Mouse (Mus musculus) intestine, postnatal 0 days (tissue): ENCODE results near the gene Lpin2. TPM values are rescaled to one million over a fixed set of nuclear protein-coding genes. Genes with fewer than 3 reads are reported as not detected.

Source experiments
- ATAC-seq: fragments of 200-750 bp; cut with Nextera tagmentation; 2 replicates; pipeline ENCODE4 v1.8.0; 2017; ENCODE audit warnings: mild to moderate bottlenecking, moderate TSS enrichment, moderate library complexity
- H3K27ac ChIP-seq: fragments of 300-500 bp; sonication (generic); 2 replicates; pipeline ENCODE4 v1.5.1; 2014; ENCODE audit warnings: mild to moderate bottlenecking, low read depth, low read length, moderate library complexity
- H3K27me3 ChIP-seq: fragments of 300-500 bp; sonication (generic); replicated peaks from 2 replicates; pipeline ENCODE4 v1.6.1; 2014; ENCODE audit warnings: low read length, mixed read lengths; ENCODE audit not compliant: control insufficient read depth, insufficient read depth
- H3K36me3 ChIP-seq: fragments of 300-500 bp; sonication (generic); 2 replicates; pipeline ENCODE4 v1.6.1; 2014; ENCODE audit warnings: mild to moderate bottlenecking, moderate library complexity; ENCODE audit not compliant: control insufficient read depth, insufficient read depth
- H3K4me1 ChIP-seq: fragments of 300-500 bp; sonication (generic); replicated peaks from 2 replicates; pipeline ENCODE4 v1.6.1; 2014; ENCODE audit warnings: antibody characterized with exemption, low read length, mixed read lengths; ENCODE audit not compliant: control insufficient read depth, insufficient read depth
- H3K4me2 ChIP-seq: fragments of 300-500 bp; sonication (generic); replicated peaks from 2 replicates; pipeline ENCODE4 v1.6.1; 2014; ENCODE audit warnings: low read depth, mild to moderate bottlenecking, moderate library complexity
- H3K4me3 ChIP-seq: fragments of 300-500 bp; sonication (generic); 2 replicates; pipeline ENCODE4 v1.5.1; 2014; ENCODE audit warnings: low read depth, low read length
- H3K9ac ChIP-seq: fragments of 300-500 bp; sonication (generic); 2 replicates; pipeline ENCODE4 v1.6.1; 2014; ENCODE audit warnings: mild to moderate bottlenecking, low read depth, low read length
- H3K9me3 ChIP-seq: fragments of 300-500 bp; sonication (generic); 2 replicates; pipeline ENCODE4 v1.6.1; 2016; ENCODE audit warnings: mixed run types; ENCODE audit not compliant: control insufficient read depth
- CTCF ChIP-seq: sonication (generic); IDR thresholded peaks from 2 replicates; pipeline ENCODE4 v1.5.1; 2016; ENCODE audit warnings: low read depth, mild to moderate bottlenecking, control low read depth, antibody characterized with exemption, moderate library complexity
- WGBS: fragments of 180-500 bp; shearing (Covaris S2); extraction: QIAGEN DNeasy Blood & Tissue Kit; methylation state at CpG from one replicate; pipeline ENCODE4 v1.1.7; 2014; 5-methylcytosine and 5-hydroxymethylcytosine counted together
- polyA plus RNA-seq: library from polyadenylated mRNA; unstranded; fragments of >200 nt; fragmentation: Nextera tagmentation; extraction: Ambion mirVana; gene quantifications from 2 replicates; pipeline ENCODE4 v1.2.1, GENCODE M21; 2015

Lpin2 gene
- polyA plus RNA-seq, result 22.2 and 24.8 TPM in 2 replicates

DNA sequence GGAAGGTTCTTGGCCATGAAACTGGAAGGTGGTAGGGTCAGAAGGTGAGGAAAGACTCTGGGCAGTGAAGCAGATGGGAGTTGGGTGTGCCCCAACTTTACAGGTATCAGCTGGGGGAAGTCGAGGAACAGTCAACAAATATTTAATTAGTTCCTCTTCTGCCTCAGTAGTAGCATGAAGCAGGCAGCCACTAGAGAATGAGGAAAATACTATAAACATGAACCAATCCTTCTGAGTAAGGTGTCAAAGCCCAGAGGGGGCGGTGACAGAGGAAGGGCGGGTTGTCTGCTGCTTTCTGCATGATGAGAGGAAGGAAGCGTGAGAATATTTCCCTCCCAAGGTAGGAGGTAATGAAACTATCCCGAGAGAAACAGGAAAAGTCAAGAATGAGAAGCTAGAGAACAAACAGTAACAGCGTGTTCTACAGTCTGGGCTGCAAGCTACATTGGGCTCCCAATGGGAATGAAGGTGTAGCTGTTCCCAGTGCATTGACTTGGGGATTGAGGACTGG lies at the start of gene Lpin2:
Lpin2 (plus strand) TSS at position 350 of the 511 bp plus-strand sequence.
- peak within 1 kb of the TSS; percentile 88 for H3K27ac ChIP-seq
- peak within 1 kb of the TSS; percentile 84 for H3K4me2 ChIP-seq
- 19% methylated on average over 6 of the region's 6 CpGs for WGBS
- H3K36me3 ChIP-seq, result no peaks in the 10 kb centered on the region
- peaks cover 5% of the 10 kb centered on the region; the same call in 1 of the 2 replicates for H3K4me1 ChIP-seq
- no peaks in the 10 kb centered on the region for H3K9me3 ChIP-seq
- no peaks in the 10 kb centered on the region for H3K27me3 ChIP-seq
- ATAC-seq, result no peak
- H3K9ac ChIP-seq, result peak within 1 kb of the TSS; percentile 97
- peak within 1 kb of the TSS; percentile 97 for H3K4me3 ChIP-seq
- TF ChIP-seq CTCF, result no peak

DNA sequence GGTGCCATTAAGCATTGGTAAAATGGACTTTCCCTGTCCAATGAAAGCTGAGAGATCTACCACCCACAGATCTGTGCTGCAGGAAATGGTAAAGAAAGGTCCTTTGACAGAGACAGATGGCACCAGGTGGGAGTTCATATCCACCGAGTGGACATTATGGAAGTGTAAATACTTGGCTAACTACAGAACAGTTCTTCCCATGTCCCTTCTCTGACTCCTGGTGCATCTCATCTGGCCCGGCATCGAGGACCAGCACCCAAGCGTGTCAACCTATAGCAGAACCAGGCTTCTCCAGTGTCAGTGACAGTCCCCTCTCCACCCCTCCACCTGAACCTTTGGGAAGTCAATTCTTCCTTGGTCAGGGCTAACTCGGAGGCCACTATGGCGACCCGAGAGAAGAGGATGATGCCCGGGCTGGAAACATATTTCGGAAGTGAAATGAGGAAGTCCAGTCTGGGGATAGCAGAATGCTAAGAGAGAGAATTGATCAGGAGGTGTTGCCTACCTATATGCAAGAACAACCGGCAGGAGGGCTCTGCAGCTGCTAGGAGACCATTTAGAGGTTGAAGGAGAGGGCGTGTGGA lies 49.4 kb upstream of the Lpin2 start:
- 84% methylated on average over 11 of the region's 11 CpGs for WGBS
- no peak overlapping the region for H3K4me3 ChIP-seq
- H3K9ac ChIP-seq, result no peak overlapping the region
- ATAC-seq, result no peak
- no peak for TF ChIP-seq CTCF
- H3K27me3 ChIP-seq, result no peaks in the 10 kb centered on the region
- no peaks in the 10 kb centered on the region for H3K36me3 ChIP-seq
- no peak overlapping the region for H3K27ac ChIP-seq
- no peak overlapping the region for H3K4me2 ChIP-seq
- no peaks in the 10 kb centered on the region for H3K4me1 ChIP-seq
- no peaks in the 10 kb centered on the region for H3K9me3 ChIP-seq

DNA sequence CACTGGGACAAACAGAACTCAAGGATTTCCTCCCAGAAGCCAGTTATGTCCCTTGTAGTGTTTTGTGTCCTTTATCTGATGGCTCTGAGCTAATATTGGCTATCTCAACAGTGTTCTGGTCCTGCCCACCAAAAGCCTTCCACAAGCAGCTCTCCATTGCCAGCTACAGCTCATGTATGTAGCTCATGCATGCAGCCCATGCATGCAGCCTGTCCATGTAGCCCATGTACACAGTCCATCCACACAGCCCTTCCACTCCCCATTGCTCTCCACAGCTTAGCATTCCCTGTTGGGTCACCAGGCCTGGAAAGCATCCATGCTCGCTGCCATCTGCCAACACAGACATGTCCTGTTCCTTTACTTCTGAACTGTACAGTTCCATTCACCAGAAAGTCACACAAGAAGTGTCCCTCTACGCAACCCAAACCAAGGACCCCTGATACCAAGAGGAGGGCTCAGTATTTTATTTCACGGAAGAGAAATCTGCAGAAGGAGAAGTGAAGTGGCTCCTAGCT lies 47.9 kb upstream of the Lpin2 start:
- H3K27ac ChIP-seq, result no peak overlapping the region
- 93% methylated on average over 3 of the region's 3 CpGs for WGBS
- TF ChIP-seq CTCF, result no peak
- no peak overlapping the region for H3K4me2 ChIP-seq
- no peak overlapping the region for H3K9ac ChIP-seq
- no peaks in the 10 kb centered on the region for H3K4me1 ChIP-seq
- no peaks in the 10 kb centered on the region for H3K36me3 ChIP-seq
- H3K9me3 ChIP-seq, result no peaks in the 10 kb centered on the region
- no peak for ATAC-seq
- H3K27me3 ChIP-seq, result no peaks in the 10 kb centered on the region
- no peak overlapping the region for H3K4me3 ChIP-seq

DNA sequence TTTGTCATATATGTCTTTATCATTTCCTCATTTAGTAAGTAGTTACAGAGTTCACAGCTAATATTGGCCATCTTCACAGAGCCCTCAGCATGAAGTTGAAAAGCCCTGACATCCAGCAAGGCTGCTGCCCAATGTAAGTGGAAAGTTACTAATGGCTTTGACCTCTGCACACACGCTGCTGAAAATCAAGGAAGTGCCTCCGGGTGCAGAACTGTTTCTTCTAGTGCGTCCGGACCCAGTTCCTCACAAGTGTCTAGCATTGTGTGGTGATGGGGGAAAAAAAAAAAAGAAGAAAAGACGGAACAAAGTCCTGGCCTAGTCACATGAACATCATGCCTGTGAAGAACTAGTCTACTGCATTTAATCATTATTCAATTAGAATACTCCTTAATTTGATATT lies 47.3 kb upstream of the Lpin2 start:
- Histone ChIP-seq H3K27ac (no peak overlapping the region), H3K36me3 (no peaks in the 10 kb centered on the region), H3K9ac (no peak overlapping the region), H3K4me1 (no peaks in the 10 kb centered on the region), H3K4me3 (no peak overlapping the region), H3K27me3 (no peaks in the 10 kb centered on the region), H3K9me3 (no peaks in the 10 kb centered on the region), H3K4me2 (no peak overlapping the region)
- no peak for TF ChIP-seq CTCF
- no peak for ATAC-seq
- WGBS, result 38% methylated on average over 5 of the region's 5 CpGs

DNA sequence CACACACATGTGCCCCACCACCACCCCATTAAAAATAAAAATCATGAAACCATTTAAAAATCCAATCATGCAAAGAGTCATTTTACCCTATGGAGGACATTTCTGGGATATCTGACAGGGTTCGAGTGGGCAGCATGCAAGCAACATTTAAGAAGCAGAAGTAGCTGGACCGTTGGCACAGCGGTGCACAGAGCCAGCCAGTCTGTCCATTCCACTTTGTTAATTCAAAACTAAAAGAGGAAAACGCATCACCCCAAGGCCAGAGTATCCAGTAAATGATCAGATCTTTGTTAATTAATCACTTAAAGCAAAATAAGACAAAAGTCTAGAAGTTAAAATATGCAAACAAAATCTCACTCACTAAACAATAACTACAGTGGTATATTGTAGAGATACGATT lies 46.5 kb upstream of the Lpin2 start:
- Histone ChIP-seq H3K36me3 (no peaks in the 10 kb centered on the region), H3K4me3 (no peak overlapping the region), H3K27me3 (no peaks in the 10 kb centered on the region), H3K27ac (no peak overlapping the region), H3K4me2 (no peak overlapping the region), H3K4me1 (no peaks in the 10 kb centered on the region), H3K9me3 (no peaks in the 10 kb centered on the region), H3K9ac (no peak overlapping the region)
- no peak for ATAC-seq
- no peak for TF ChIP-seq CTCF
- WGBS, result 86% methylated on average over 5 of the region's 5 CpGs

DNA sequence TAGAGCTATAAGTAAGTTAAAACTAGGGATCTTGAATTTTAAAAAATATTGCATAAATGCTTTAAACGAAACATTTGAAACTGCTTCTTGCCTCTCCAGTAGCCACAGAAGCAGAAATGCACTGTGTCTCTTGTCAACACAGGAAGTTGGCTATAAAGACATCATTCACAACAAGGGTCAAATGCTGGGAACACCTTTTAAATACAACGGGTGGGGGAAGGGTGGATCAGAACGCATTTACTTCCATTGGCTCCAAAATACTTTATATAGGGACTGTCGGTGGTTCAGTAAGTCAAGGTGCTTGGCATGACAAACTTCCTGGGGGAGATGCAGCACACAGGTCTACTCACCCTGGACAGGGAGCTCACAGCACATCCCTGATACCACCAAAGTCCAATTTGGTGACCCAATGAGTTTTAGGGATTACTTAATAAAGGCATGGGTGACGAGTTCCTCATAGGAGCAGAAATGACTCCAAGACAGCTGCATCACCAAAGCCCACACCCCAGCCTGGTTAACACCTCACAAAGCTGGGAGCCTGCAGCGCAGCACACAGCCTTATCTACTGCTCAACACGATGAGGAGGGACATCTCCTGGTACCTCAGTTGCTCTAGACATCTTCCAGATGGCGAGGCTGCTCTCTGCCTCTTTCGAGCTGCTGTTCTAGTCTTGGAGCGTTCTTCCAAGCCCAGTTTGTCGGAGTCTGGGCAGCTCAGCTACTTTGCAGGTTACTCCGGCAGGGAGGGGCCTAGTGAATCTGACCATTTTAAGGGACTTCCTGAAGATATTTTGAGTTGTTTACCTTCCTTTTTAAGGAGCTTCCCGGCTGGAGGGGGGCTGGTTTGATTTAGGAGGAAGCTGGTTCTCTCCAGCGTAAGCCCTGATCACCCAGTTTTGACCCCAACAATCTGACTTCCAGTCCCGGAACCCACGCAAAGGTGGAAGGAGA lies 45.7 kb upstream of the Lpin2 start:
- WGBS, result 66% methylated on average over 16 of the region's 16 CpGs
- H3K4me3 ChIP-seq, result no peak overlapping the region
- H3K4me2 ChIP-seq, result no peak overlapping the region
- H3K27me3 ChIP-seq, result no peaks in the 10 kb centered on the region
- H3K36me3 ChIP-seq, result no peaks in the 10 kb centered on the region
- TF ChIP-seq CTCF, result no peak
- no peak for ATAC-seq
- no peaks in the 10 kb centered on the region for H3K4me1 ChIP-seq
- H3K27ac ChIP-seq, result no peak overlapping the region
- no peaks in the 10 kb centered on the region for H3K9me3 ChIP-seq
- H3K9ac ChIP-seq, result no peak overlapping the region
